In the genomic region with DNA sequence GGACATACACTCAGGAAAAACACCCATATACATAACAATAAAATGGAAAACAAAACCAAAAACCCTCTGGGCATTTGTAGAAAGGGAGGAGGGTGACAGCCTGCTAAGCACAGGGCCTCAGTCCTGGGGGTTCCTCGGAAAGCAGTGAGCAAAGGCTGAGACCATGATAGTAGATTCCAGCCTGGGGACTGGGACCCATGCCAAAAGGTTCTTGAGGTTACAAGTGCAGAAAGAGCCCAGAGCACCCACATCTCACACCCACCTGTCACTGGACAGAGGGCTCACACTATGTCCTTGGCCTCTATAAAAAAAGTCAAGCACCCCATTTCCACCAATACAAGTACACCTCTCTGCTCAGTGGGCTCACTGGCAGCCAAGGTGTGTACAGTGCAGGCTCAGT, we compare ENCODE assay signal across 13 mouse cellular contexts.
"Had no signal": no experiment of that assay in that cellular context is flagged by ENCODE, and none has a peak within 500 bp of the region (broad histone marks: within the 10 kb centered on the region; RNA-seq: fewer than 3 reads in every experiment).

No protein-coding gene starts in this region.

- H3K9me3 ChIP-seq: limb, embryonic 13.5 days; megakaryocyte, embryonic 14.5 days; midbrain, embryonic 12.5 days; neural tube, embryonic 13.5 days had no signal

- H3K4me3 ChIP-seq: limb, embryonic 13.5 days; megakaryocyte, embryonic 14.5 days; midbrain, embryonic 12.5 days; neural tube, embryonic 13.5 days had no signal

- H3K27ac ChIP-seq: limb, embryonic 13.5 days; liver, embryonic 14.5 days; midbrain, embryonic 12.5 days; neural tube, embryonic 13.5 days had no signal

- H3K4me1 ChIP-seq: limb, embryonic 13.5 days; midbrain, embryonic 12.5 days; neural tube, embryonic 13.5 days had no signal

- DNase-seq: kidney, postnatal 10 days; left cerebral cortex, postnatal 4 days; lung, adult 18-20 months; lung, postnatal 4 days; right cerebral cortex, postnatal 25 days; thymus, postnatal 4 days had no signal

- H3K9ac ChIP-seq: limb, embryonic 13.5 days; liver, embryonic 14.5 days; midbrain, embryonic 12.5 days; neural tube, embryonic 13.5 days had no signal

- ATAC-seq: lung, postnatal 0 days; midbrain, embryonic 16.5 days had no signal

- H3K4me2 ChIP-seq: limb, embryonic 13.5 days; midbrain, embryonic 12.5 days; neural tube, embryonic 13.5 days had no signal

- H3K27me3 ChIP-seq: limb, embryonic 13.5 days; megakaryocyte, embryonic 14.5 days; midbrain, embryonic 12.5 days; neural tube, embryonic 13.5 days had no signal
